ENCODE assay signal across 12 mouse cellular contexts in genomic region chr6:22326289-22326688, GRCm38 (mm10). TPM values are rescaled to one million over a fixed set of nuclear protein-coding genes. Genes with fewer than 3 reads are reported as not detected.
"Had no signal": no experiment of that assay in that cellular context is flagged by ENCODE, and none has a peak within 500 bp of the region (broad histone marks: within the 10 kb centered on the region; RNA-seq: fewer than 3 reads in every experiment).

No protein-coding gene starts in this region.

- H3K4me2 ChIP-seq: limb, embryonic 15.5 days; liver, embryonic 11.5 days; lung, embryonic 15.5 days; midbrain, embryonic 13.5 days; neural tube, embryonic 13.5 days had no signal

- H3K27me3 ChIP-seq: limb, embryonic 15.5 days; lung, embryonic 15.5 days; megakaryocyte, embryonic 14.5 days; midbrain, embryonic 13.5 days; neural tube, embryonic 13.5 days had no signal

- H3K9ac ChIP-seq: limb, embryonic 15.5 days; liver, embryonic 14.5 days; liver, postnatal 0 days; lung, embryonic 15.5 days; midbrain, embryonic 13.5 days; neural tube, embryonic 13.5 days had no signal

- H3K9me3 ChIP-seq: limb, embryonic 15.5 days; lung, embryonic 15.5 days; megakaryocyte, embryonic 14.5 days; midbrain, embryonic 10.5 days; midbrain, embryonic 13.5 days; neural tube, embryonic 13.5 days had no signal

- H3K4me3 ChIP-seq: limb, embryonic 15.5 days; lung, embryonic 15.5 days; midbrain, embryonic 10.5 days; midbrain, embryonic 13.5 days; myocyte; neural tube, embryonic 13.5 days had no signal

- H3K4me1 ChIP-seq: limb, embryonic 15.5 days; midbrain, embryonic 10.5 days; midbrain, embryonic 13.5 days; neural tube, embryonic 13.5 days had no signal

- H3K27ac ChIP-seq: limb, embryonic 15.5 days; liver, embryonic 14.5 days; lung, embryonic 15.5 days; midbrain, embryonic 10.5 days; midbrain, embryonic 13.5 days; neural tube, embryonic 13.5 days had no signal

RNA-seq across cellular contexts. Expression of gene Wnt16, which starts 38.3 kb away (rescaled TPM):
- polyA plus RNA-seq: liver, postnatal 0 days; midbrain, embryonic 13.5 days; midbrain, embryonic 16.5 days; myocyte; testis, adult 2 months had no signal
